Mouse (Mus musculus) spleen, adult 12 weeks (tissue): Measurements from ENCODE around the gene Nudt14.
A peak's percentile ranks its signal among the peaks of the same experiment; 100 is the strongest.

Experiments
- DNase-seq: peaks from one replicate; pipeline ENCODE4 v3.0.0; 2022; ENCODE audit warnings: low spot score

Gene Nudt14

DNA sequence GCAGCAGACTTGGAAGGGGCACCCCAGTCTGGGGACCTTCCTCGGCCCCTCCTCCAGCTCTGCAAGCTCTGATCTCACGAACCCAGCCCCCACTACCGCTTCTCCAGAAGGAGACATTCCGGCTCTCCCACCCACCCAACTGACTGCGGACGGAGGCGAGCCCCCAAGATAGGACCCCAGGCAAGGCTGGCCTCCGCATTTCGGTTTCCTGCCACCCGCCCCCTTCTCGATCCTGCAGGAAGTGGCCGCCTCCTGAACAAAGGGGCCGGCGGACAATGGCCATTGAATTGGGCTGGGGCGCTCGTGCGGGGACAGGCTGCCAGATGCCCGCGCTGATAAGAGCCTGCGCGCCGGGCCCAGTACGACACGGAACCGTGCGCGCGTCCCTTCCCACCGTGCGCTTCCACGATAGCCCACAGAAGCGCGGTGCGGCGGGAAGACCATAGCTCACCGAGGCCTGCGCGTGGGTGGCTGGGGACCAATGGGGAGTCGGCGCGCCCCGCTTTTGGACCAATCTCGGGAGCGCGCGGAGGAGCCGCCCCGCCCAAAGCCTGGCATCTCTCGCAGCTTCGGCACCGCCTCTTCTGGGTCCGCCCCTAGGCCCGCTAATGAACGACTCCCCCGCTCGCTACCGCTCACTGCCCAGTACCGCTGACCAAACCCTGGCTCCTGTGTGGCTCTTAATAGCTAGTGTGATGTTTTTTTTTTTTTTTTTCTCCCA, 8.3 kb upstream of the Nudt14 start:
- peak; percentile 68 for DNase-seq

DNA sequence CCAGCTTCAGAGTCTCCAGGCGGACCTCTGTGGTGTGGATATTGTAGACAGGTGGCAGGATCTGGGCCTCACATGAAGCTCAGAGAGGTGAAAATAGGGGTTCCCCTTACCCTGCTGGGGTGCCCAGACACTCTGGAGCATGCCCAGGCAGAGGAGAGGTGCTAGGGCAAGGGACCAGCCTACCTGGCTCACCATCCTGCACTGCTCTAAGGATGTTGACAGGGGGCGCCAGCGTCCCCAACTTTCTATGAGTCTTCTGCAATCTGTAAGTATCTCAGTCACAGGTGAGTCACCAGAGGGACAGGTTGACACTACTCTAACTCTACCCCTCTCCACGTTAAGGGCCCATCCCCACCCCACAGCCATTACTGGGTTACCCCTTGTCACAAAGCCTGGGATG, 5.4 kb upstream of the Nudt14 start:
- peak; percentile 32 for DNase-seq

- no peak for DNase-seq
These were observed 1.7 kb upstream of the Nudt14 start for GRCm38 (mm10) chr12:112943669-112944068.

DNA sequence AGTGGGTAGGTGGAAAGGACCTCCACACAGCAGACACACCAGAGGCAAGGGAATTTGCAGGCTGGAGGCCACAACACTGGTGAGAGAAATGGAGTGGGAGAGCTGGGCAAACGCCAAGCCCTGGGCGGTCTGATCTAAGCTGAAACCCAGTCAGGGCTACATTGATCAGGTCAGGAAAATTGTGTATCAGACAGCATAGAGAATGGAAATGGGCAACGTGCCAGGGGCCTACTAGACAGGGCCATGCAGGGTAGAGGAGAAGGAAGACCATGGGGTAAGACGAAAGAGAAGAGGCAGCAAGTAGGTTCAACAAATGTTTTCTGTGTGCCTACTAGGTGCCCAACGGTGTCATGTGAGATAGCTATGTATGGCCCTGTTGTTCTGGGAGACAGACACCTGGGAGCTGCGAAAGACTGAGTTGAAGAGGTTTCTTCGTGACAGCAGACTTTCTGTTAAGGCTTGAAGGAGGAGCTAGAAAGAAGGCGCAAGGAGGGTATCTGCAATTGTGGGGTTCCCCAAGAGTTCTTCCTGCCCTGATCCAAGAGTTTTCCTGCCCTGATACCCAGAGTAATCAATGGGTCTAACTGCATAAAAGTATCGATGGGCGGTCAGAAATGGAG, 658 bp downstream of the Nudt14 start:
- no peak for DNase-seq

GRCm38 (mm10) chr12:112940710-112941109, 1.2 kb downstream of the Nudt14 start:
- no peak for DNase-seq

- DNase-seq = no peak
These were observed 1.7 kb downstream of the Nudt14 start for GRCm38 (mm10) chr12:112940238-112940637.

DNA sequence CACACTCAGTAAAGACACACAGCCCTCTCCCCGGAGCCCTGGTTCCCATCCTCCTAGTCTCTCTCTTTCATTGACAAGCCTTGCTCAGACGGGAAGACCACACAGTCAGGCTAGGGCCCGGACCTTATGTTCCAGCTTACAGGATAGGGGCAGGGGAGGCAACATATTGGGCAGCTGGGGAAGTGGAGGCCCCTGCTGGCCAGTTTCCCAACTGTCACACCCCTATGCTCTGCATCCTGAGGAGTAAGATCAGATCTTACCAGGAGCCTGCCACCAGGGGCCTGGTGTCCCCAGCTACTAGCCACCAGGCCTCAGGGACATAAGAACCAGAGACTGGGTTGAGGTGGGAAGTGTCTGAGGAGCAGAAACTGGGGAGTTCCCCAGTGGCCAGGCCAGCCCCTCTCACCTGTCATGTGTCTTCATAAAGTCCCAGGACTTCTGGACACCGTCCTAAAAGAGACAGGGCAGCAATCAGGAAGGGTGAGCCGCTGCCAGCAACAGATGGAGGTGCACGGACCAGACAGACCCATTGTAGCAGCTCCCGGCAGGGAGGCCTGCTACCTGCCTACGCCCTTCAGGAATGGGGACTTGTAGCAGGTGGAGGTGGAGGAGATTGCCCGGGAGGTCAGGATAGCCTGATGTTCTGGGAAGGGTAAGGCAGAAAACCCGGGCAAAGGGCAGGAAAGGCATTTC, 2.9 kb downstream of the Nudt14 start:
- DNase-seq = no peak

DNA sequence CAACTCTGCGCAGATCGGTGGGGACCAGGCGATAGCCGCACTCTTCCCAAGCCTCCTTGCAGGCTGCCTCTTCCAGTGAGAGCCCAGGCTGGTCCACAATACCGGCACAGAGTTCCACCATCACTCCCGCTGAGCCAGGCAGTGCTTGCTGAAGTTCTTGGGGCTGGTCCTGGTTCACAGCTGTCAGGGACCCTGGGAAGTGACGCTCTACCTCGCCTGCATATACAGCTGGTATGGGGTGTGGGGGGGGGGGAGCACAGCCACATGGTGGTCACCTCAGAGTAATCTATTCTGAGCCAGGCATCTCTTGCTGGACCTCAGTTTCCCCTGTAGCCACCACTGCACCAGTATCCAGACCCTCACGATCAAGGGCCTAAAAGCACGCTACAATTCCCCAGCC, 3.6 kb downstream of the Nudt14 start:
- DNase-seq = no peak

DNA sequence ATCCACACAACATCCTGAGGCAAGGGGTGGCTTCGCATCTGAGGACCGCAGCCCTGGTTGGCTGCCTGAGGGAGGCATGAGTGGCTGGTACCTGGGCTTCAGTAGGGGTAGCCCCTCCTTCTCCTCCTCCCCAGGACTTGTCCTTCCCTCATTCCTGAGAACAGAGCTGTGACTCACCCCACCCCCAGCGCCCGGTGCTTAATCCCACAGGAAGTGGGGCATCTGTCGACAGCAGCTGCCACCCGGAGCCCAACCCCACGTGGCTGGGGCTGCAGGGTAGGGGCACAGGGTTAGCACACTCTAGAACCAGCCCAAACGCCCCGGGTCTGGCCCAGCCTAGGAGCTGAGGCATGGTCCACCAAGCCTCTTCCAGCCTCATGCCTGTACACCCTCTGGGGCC, 4.0 kb downstream of the Nudt14 start:
- no peak for DNase-seq

DNA sequence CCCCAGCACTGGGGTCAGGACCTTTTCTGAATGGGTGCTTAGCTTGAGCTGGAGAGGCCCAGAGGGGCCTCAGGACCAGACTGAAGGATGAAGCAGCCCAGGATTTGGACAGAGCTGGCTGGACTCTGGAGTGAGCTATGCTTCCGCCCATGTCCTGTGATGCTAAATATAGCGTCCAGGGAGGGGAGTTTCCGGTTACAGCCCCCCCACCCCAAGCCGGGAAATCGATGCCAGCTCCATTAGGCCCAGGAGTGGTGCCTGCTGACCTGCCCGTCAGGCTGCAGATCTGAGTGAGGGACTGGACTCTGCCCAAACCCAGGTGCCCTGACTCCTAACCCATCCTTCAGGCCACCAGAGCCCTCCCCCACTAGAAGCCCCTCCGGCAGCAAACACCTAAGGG, 9.3 kb downstream of the Nudt14 start:
- DNase-seq = no peak

DNA sequence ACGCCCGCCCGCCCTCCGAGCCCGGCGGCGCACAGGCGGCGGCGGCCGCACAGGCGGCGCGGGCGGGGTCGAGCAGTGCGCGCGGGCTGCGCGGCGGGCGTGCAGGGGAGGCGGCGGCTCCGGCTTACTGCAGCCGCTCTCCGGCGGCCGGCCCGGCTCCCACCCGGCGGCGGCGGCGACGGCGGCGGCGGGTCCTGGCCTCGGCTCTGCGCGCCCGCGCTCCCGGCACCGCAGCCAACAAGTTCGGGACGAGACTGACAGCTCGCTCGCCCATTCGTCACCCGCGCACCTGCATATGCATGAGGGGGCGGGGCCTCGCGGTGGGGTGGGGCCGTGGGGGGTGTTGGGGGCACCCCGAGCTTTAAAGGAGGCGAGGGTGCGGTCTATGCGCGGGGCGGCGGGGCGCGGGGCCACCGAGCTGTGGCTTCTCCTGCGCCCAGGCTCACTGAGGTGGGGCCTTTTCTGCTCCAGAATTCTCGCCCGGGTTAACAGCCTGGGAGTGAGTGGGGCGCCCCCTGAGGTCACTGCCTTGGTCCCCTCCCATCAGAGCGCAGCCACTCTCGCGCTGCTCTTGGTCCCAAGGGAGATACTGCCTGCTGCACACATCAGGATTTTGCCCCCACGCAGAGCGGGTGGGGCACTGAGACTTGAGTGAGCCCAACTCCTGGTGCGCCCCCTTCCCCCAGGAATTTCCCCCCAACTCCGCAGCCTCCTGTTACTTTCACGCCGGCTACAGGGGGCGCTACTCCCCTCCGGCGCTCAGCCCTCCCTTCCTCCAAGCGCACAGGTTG, 12.2 kb downstream of the Nudt14 start, which contains the start of gene Jag2:
Gene Jag2 (minus strand): TSS at position 215 of the 791 bp plus-strand sequence.
- no peak for DNase-seq

DNA sequence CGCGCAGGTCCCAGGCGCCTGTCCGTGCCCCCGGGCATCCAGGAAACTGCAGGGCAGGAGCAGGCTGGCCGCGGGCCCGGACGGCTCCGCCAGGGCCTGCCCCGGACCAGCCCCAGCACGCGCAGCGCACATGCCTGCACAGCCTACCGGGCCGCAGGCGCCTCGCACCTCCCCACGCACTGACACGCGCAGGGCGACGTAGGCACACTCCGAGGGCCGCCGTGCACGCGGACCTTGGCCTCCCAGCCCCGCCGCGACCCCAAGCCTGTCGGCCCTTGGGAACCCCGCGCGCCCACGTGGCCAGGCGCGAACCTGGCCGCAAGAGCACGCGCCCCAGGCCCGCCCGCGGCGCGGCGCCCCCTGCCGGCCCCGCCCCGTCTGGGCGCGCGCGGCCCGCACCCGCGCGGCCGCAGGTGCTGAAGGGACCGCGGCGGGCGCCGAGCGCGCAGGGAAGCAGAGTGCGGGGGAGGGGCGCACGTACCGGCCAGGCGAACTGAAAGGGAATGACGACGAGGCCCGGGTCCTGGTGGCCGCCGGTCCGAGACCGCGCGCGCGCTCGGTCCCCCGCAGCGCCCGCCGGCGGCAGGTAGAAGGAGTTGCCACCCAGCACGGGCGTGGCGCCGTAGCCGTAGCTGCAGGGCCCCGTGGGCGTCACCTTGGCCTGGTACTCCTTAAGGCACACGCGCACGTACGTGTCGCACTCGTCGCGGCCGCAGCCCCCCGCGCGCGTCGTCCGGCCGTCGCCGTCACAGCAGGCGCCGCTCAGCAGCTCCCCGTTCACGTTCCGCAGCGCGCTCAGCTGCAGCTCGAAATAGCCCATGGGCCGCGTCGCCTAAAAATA, 13.3 kb downstream of the Nudt14 start:
- DNase-seq = no peak

GRCm38 (mm10) chr12:112927265-112927664, 14.7 kb downstream of the Nudt14 start:
- DNase-seq = no peak

- no peak for DNase-seq
These were observed 16.0 kb downstream of the Nudt14 start for GRCm38 (mm10) chr12:112925950-112926349.

GRCm38 (mm10) chr12:112922541-112922940, 19.4 kb downstream of the Nudt14 start:
- no peak for DNase-seq

DNA sequence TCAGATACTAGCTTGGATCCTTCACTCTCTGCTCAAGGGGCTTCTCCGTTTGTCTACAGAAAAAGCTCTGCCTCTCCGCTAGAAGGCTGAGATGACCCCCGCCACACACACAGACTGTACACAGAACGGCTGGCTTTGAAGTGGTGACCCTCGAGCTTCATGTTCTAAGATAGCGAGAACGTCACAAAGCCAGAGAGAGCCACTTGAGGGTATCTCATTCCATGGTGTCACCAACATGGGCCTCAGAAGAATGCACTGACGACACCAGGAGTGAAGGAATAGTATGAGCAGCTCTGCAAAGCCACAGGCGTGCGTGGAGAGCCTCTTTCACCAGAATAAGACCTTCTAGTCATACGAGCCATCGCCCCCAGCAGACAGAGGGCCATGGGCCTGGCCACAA, 20.4 kb downstream of the Nudt14 start:
- no peak for DNase-seq

GRCm38 (mm10) chr12:112917906-112918305, 24.0 kb downstream of the Nudt14 start:
- DNase-seq = no peak

DNA sequence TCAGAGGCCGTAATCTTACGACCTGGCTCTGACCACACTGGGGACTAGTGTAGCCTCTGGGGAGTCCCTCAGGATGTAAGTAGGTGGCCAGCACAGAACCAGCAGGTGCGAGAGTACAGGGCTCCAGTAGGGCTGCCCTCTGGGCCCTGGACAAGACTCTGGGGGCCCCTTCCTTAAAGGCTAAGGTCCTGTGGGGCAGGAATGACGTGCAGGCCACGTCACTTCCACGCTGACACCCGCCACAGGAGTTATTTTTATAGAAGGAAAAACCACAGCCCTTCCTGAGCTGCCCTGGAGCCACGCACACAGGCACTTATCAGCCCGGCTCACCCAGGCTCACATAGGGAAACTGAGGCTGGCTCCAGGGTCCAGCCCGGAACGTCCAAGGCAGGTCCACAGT, 24.4 kb downstream of the Nudt14 start:
- no peak for DNase-seq

- no peak for DNase-seq
These were observed 25.1 kb downstream of the Nudt14 start for GRCm38 (mm10) chr12:112916698-112917400.

DNA sequence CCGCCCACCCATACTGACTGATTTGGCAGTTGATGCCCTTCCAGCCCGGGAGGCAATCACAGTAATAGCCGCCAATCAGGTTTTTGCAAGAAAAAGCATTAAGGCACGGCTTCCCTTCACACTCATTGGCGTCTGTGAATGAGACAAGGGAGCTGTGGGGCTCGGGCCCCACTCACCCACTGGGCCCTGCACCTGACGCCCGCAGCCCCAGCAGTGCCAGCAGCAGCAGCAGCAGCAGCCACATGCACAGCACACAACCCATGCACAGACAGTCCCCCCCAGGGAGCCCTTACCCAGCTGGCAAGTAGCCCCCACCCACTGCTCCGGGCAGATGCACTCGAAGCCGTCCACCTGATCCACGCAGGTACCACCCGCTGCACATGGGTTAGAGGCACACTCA, 26.3 kb downstream of the Nudt14 start:
- DNase-seq = no peak

GRCm38 (mm10) chr12:112914527-112914926, 27.4 kb downstream of the Nudt14 start:
- no peak for DNase-seq
